Mouse (Mus musculus): Measurements from ENCODE around the gene Dact2.

- TF ChIP-seq CTCF (IDR thresholded peaks at IDR 0.05; ENCODE audit: extremely low read depth, insufficient read depth, insufficient read length, insufficient replicate concordance) = no peak
- TF ChIP-seq POLR2A (IDR thresholded peaks at IDR 0.05; ENCODE audit: low read depth, low read length) = no peak
These were observed 37.2 kb downstream of the Dact2 start for GRCm38 (mm10) chr17:14166746-14167432.

Data from spleen, adult 2 months (tissue).